In the genomic region with DNA sequence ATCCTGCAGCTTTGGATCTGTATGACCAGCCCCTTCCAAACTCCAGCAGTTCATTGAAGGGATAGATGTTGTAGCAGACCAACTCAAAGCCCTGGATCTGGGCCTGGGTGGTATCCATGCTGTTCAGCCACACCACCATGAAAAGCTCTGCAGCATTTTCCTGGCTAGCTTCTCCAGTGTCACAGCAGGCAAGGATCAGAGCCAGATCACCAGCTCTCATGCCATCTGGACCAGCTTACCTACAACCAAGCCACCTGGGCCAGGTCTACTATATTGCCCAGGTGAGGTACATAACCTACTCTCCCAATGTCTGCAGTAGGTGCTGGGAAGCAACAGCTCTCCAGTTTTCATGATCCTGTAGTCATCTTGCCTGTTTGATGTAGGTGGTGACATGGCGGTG, we compare ENCODE assay signal across 20 mouse cellular contexts.
"Had no signal": no experiment of that assay in that cellular context is flagged by ENCODE, and none has a peak within 500 bp of the region (broad histone marks: within the 10 kb centered on the region; RNA-seq: fewer than 3 reads in every experiment).

No protein-coding gene starts in this region.

- DNase-seq: lung, adult 2 months; lung, postnatal 14 days; lung, postnatal 36 days; retina, postnatal 1 day; right cerebral cortex, adult 18-20 months; thymus, adult 2 months; thymus, postnatal 25 days; thymus, postnatal 4 days had no signal

- H3K27me3 ChIP-seq: lung, embryonic 15.5 days; megakaryocyte, embryonic 14.5 days; midbrain, embryonic 13.5 days; midbrain, embryonic 15.5 days; neural tube, embryonic 13.5 days; neural tube, embryonic 15.5 days; stomach, embryonic 15.5 days had no signal

- ATAC-seq: lung, postnatal 0 days; midbrain, embryonic 13.5 days; midbrain, embryonic 15.5 days had no signal

- H3K4me3 ChIP-seq: lung, embryonic 15.5 days; megakaryocyte, embryonic 14.5 days; midbrain, embryonic 13.5 days; midbrain, embryonic 15.5 days; myocyte; neural tube, embryonic 13.5 days; neural tube, embryonic 15.5 days; stomach, embryonic 15.5 days had no signal

- H3K9ac ChIP-seq: lung, embryonic 15.5 days; midbrain, embryonic 13.5 days; midbrain, embryonic 15.5 days; neural tube, embryonic 13.5 days; neural tube, embryonic 15.5 days; stomach, embryonic 15.5 days had no signal

- H3K4me2 ChIP-seq: lung, embryonic 15.5 days; midbrain, embryonic 11.5 days; midbrain, embryonic 13.5 days; midbrain, embryonic 15.5 days; neural tube, embryonic 13.5 days; neural tube, embryonic 15.5 days; stomach, embryonic 15.5 days had no signal

- H3K36me3 ChIP-seq: lung, embryonic 15.5 days; midbrain, embryonic 13.5 days; midbrain, embryonic 15.5 days; neural tube, embryonic 13.5 days; neural tube, embryonic 15.5 days; stomach, embryonic 15.5 days had no signal

- H3K27ac ChIP-seq: lung, embryonic 15.5 days; macrophage; midbrain, embryonic 13.5 days; midbrain, embryonic 15.5 days; neural tube, embryonic 13.5 days; neural tube, embryonic 15.5 days; stomach, embryonic 15.5 days; stomach, postnatal 0 days had no signal

- H3K4me1 ChIP-seq: lung, embryonic 15.5 days; megakaryocyte, embryonic 14.5 days; midbrain, embryonic 13.5 days; midbrain, embryonic 15.5 days; neural tube, embryonic 13.5 days; neural tube, embryonic 15.5 days; stomach, embryonic 15.5 days had no signal

- H3K9me3 ChIP-seq: lung, embryonic 15.5 days; megakaryocyte, embryonic 14.5 days; midbrain, embryonic 13.5 days; midbrain, embryonic 15.5 days; neural tube, embryonic 13.5 days; neural tube, embryonic 15.5 days; stomach, embryonic 15.5 days had no signal
